Mouse (Mus musculus) heart, embryonic 14.5 days (tissue): ENCODE data around the gene Asic2. TPM values are rescaled to one million over a fixed set of nuclear protein-coding genes. Genes with fewer than 3 reads are reported as not detected.

Source experiments
- ATAC-seq: fragments of 200-750 bp; cut with Nextera tagmentation; 2 replicates; pipeline ENCODE4 v1.8.0; 2017; ENCODE audit warnings: low read depth, moderate TSS enrichment; ENCODE audit not compliant: insufficient number of reproducible peaks, insufficient read depth, low FRiP score
- H3K27ac ChIP-seq, 2 experiments: fragments of 200-500 bp in 1 of 2; fragments of 300-500 bp in 1 of 2; sonication (generic) in 1 of 2; replicated peaks in 1 of 2; 2 replicates each; pipeline ENCODE4 v1.5.1; 2012 to 2014; ENCODE audit warnings: low read depth in 2 of 2, low read length in 2 of 2, control low read depth in 1 of 2, mild to moderate bottlenecking in 1 of 2, mixed read lengths in 1 of 2; ENCODE audit not compliant: control insufficient read depth in 1 of 2, insufficient read depth in 1 of 2
- H3K27me3 ChIP-seq: fragments of 300-500 bp; sonication (generic); 2 replicates; pipeline ENCODE4 v1.6.1; 2014; ENCODE audit warnings: mild to moderate bottlenecking, low read length, control low read depth; ENCODE audit not compliant: control insufficient read depth, insufficient read depth
- H3K36me3 ChIP-seq: fragments of 300-500 bp; sonication (generic); 2 replicates; pipeline ENCODE4 v1.6.1; 2014; ENCODE audit warnings: mild to moderate bottlenecking, control low read depth, low read length, mixed read lengths; ENCODE audit not compliant: control insufficient read depth, insufficient read depth
- H3K4me1 ChIP-seq, 2 experiments: fragments of 200-500 bp in 1 of 2; fragments of 300-500 bp in 1 of 2; sonication (generic) in 1 of 2; 2 replicates each; pipeline ENCODE4 v1.6.1; 2012 to 2014; ENCODE audit warnings: low read length in 2 of 2, control low read depth in 1 of 2, mixed read lengths in 1 of 2; ENCODE audit not compliant: control insufficient read depth in 2 of 2, insufficient read depth in 2 of 2
- H3K4me2 ChIP-seq: fragments of 300-500 bp; sonication (generic); 2 replicates; pipeline ENCODE4 v1.6.1; 2014; ENCODE audit warnings: mild to moderate bottlenecking, low read length
- H3K4me3 ChIP-seq, 2 experiments: fragments of 200-500 bp in 1 of 2; fragments of 300-500 bp in 1 of 2; sonication (generic) in 1 of 2; 2 replicates each; pipeline ENCODE4 v1.5.1; 2012 to 2014; ENCODE audit warnings: low read length in 2 of 2, mild to moderate bottlenecking in 2 of 2, control low read depth in 1 of 2, low read depth in 1 of 2, moderate library complexity in 1 of 2; ENCODE audit not compliant: control insufficient read depth in 1 of 2, insufficient read depth in 1 of 2
- H3K9ac ChIP-seq: fragments of 300-500 bp; sonication (generic); 2 replicates; pipeline ENCODE4 v1.6.1; 2014; ENCODE audit warnings: mild to moderate bottlenecking, low read length
- H3K9me3 ChIP-seq: fragments of 300-500 bp; sonication (generic); 2 replicates; pipeline ENCODE4 v1.6.1; 2016; ENCODE audit warnings: low read length, control low read depth; ENCODE audit not compliant: control insufficient read depth
- WGBS: fragments of 180-500 bp; shearing (Covaris S2); extraction: QIAGEN DNeasy Blood & Tissue Kit; methylation state at CpG from one replicate; pipeline ENCODE4 v1.1.7; 2014; 5-methylcytosine and 5-hydroxymethylcytosine counted together
- polyA plus RNA-seq: library from polyadenylated mRNA; unstranded; fragments of >200 nt; fragmentation: Nextera tagmentation; extraction: Ambion mirVana; gene quantifications from 2 replicates; pipeline ENCODE4 v1.2.1, GENCODE M21; 2014

Asic2 gene
- polyA plus RNA-seq, 1 experiment from 2014 or later: not detected

DNA sequence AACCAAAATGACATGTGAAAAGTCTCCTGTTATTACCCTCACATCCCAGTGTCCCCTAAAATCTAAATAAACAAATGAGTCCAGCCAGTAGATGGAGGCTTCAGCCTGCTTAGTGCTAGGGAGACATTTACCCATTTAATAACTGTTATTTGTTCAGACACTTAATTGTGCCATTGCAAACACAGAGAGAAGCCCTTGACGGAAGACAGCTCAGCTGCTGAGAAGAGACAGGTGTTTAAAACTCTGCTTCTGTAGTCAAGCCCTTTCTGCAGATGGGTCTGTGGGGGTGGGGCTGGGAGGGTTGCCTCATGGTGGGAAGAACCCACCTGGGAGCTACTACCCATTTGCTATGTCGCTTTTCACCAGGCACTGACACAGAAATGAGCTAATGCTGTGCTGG, 311.1 kb downstream of the Asic2 start:
- no peak overlapping the region for H3K4me2 ChIP-seq
- no peak for ATAC-seq
- no peaks in the 10 kb centered on the region for H3K9me3 ChIP-seq
- H3K4me1 ChIP-seq: no peaks in the 10 kb centered on the region
- H3K27ac ChIP-seq: no peak overlapping the region
- no peaks in the 10 kb centered on the region for H3K27me3 ChIP-seq
- H3K4me3 ChIP-seq: no peak overlapping the region
- no peak overlapping the region for H3K9ac ChIP-seq
- 54% methylated on average over 2 of the region's 2 CpGs for whole genome bisulfite sequencing
- H3K36me3 ChIP-seq: no peaks in the 10 kb centered on the region

GRCm38 (mm10) chr11:81647828-81648227, 320.4 kb downstream of the Asic2 start:
- Histone ChIP-seq H3K4me2 (no peak overlapping the region), H3K27me3 (no peaks in the 10 kb centered on the region), H3K36me3 (no peaks in the 10 kb centered on the region), H3K9me3 (no peaks in the 10 kb centered on the region), H3K4me3 (no peak overlapping the region), H3K27ac (no peak overlapping the region), H3K9ac (no peak overlapping the region), H3K4me1 (no peaks in the 10 kb centered on the region)
- no peak for ATAC-seq
- WGBS: 21% methylated on average over 4 of the region's 4 CpGs

- no peaks in the 10 kb centered on the region for H3K4me1 ChIP-seq
- no peak overlapping the region for H3K4me3 ChIP-seq
- no peaks in the 10 kb centered on the region for H3K27me3 ChIP-seq
- H3K9me3 ChIP-seq: no peaks in the 10 kb centered on the region
- H3K36me3 ChIP-seq: no peaks in the 10 kb centered on the region
- H3K27ac ChIP-seq: no peak overlapping the region
- H3K4me2 ChIP-seq: no peak overlapping the region
- no peak overlapping the region for H3K9ac ChIP-seq
- WGBS: 81% methylated on average over 3 of the region's 3 CpGs
- no peak for ATAC-seq
Measured at GRCm38 (mm10) chr11:81645549-81645948, 322.7 kb downstream of the Asic2 start.

GRCm38 (mm10) chr11:81636356-81636755, 331.9 kb downstream of the Asic2 start:
- ATAC-seq: no peak
- no peak overlapping the region for H3K27ac ChIP-seq
- H3K4me1 ChIP-seq: peaks cover 0 to 4% of the 10 kb centered on the region in 2 experiments; a peak in 2 of 4 replicates
- no peaks in the 10 kb centered on the region for H3K36me3 ChIP-seq
- H3K4me2 ChIP-seq: no peak overlapping the region
- no peaks in the 10 kb centered on the region for H3K27me3 ChIP-seq
- H3K9me3 ChIP-seq: no peaks in the 10 kb centered on the region
- H3K4me3 ChIP-seq: no peak overlapping the region
- WGBS: 91% methylated on average over 9 of the region's 9 CpGs
- no peak overlapping the region for H3K9ac ChIP-seq

- ATAC-seq: no peak
- Histone ChIP-seq H3K4me3 (no peak overlapping the region), H3K27ac (no peak overlapping the region), H3K9ac (no peak overlapping the region), H3K36me3 (no peaks in the 10 kb centered on the region), H3K27me3 (no peaks in the 10 kb centered on the region), H3K9me3 (no peaks in the 10 kb centered on the region), H3K4me2 (no peak overlapping the region), H3K4me1 (peaks cover 0 to 4% of the 10 kb centered on the region in 2 experiments; a peak in 2 of 4 replicates)
- 57% methylated on average over 25 of the region's 25 CpGs for WGBS
Measured at GRCm38 (mm10) chr11:81634360-81635350, 333.6 kb downstream of the Asic2 start.

GRCm38 (mm10) chr11:81625199-81625598, 343.1 kb downstream of the Asic2 start:
- no peak overlapping the region for H3K4me3 ChIP-seq
- H3K4me2 ChIP-seq: no peak overlapping the region
- H3K4me1 ChIP-seq: no peaks in the 10 kb centered on the region
- H3K27me3 ChIP-seq: no peaks in the 10 kb centered on the region
- H3K27ac ChIP-seq: no peak overlapping the region
- WGBS: 45% methylated on average over 4 of the region's 4 CpGs
- H3K36me3 ChIP-seq: no peaks in the 10 kb centered on the region
- no peak overlapping the region for H3K9ac ChIP-seq
- ATAC-seq: no peak
- H3K9me3 ChIP-seq: no peaks in the 10 kb centered on the region

- H3K4me1 ChIP-seq: no peaks in the 10 kb centered on the region
- no peak for ATAC-seq
- no peak overlapping the region for H3K9ac ChIP-seq
- no peak overlapping the region for H3K4me3 ChIP-seq
- 50% methylated on average over 6 of the region's 6 CpGs for WGBS
- H3K4me2 ChIP-seq: no peak overlapping the region
- no peaks in the 10 kb centered on the region for H3K27me3 ChIP-seq
- no peaks in the 10 kb centered on the region for H3K36me3 ChIP-seq
- H3K27ac ChIP-seq: no peak overlapping the region
- no peaks in the 10 kb centered on the region for H3K9me3 ChIP-seq
Measured at GRCm38 (mm10) chr11:81620516-81620915, 347.7 kb downstream of the Asic2 start.
